Mouse (Mus musculus) hindbrain, embryonic 13.5 days (tissue): ENCODE data around the gene Meox1. TPM values are rescaled to one million over a fixed set of nuclear protein-coding genes. Genes with fewer than 3 reads are reported as not detected.

ENCODE experiments used
- ATAC-seq: fragments of 200-750 bp; cut with Nextera tagmentation; 2 replicates; pipeline ENCODE4 v1.8.0; 2017; ENCODE audit warnings: moderate TSS enrichment; ENCODE audit not compliant: low FRiP score
- H3K27ac ChIP-seq: fragments of 300-500 bp; sonication (generic); 2 replicates; pipeline ENCODE4 v1.5.1; 2015; ENCODE audit warnings: inconsistent platforms, mild to moderate bottlenecking, moderate library complexity
- H3K27me3 ChIP-seq: fragments of 300-500 bp; sonication (generic); 2 replicates; pipeline ENCODE4 v1.6.1; 2015; ENCODE audit warnings: mild to moderate bottlenecking, inconsistent platforms
- H3K36me3 ChIP-seq: fragments of 300-500 bp; sonication (generic); 2 replicates; pipeline ENCODE4 v1.6.1; 2015; ENCODE audit warnings: mild to moderate bottlenecking, inconsistent platforms
- H3K4me1 ChIP-seq: fragments of 300-500 bp; sonication (generic); replicated peaks from 2 replicates; pipeline ENCODE4 v1.6.1; 2015; ENCODE audit warnings: inconsistent platforms
- H3K4me2 ChIP-seq: fragments of 300-500 bp; sonication (generic); 2 replicates; pipeline ENCODE4 v1.6.1; 2015; ENCODE audit warnings: inconsistent platforms, mild to moderate bottlenecking, moderate library complexity
- H3K4me3 ChIP-seq: fragments of 300-500 bp; sonication (generic); 2 replicates; pipeline ENCODE4 v1.5.1; 2015; ENCODE audit warnings: mild to moderate bottlenecking, inconsistent platforms
- H3K9ac ChIP-seq: fragments of 300-500 bp; sonication (generic); 2 replicates; pipeline ENCODE4 v1.6.1; 2015; ENCODE audit warnings: mild to moderate bottlenecking, inconsistent platforms
- H3K9me3 ChIP-seq: fragments of 300-500 bp; sonication (generic); 2 replicates; pipeline ENCODE4 v1.6.1; 2016; ENCODE audit warnings: inconsistent platforms
- WGBS: fragments of 180-500 bp; shearing (Covaris S2); methylation state at CpG from one replicate; pipeline ENCODE4 v1.1.7; 2015; 5-methylcytosine and 5-hydroxymethylcytosine counted together
- polyA plus RNA-seq: library from polyadenylated mRNA; unstranded; fragments of >200 nt; fragmentation: Nextera tagmentation; extraction: Ambion mirVana; gene quantifications from 2 replicates; pipeline ENCODE4 v1.2.1, GENCODE M21; 2015

Meox1 gene
- polyA plus RNA-seq, 1 experiment from 2014 or later = 0.43 TPM

DNA sequence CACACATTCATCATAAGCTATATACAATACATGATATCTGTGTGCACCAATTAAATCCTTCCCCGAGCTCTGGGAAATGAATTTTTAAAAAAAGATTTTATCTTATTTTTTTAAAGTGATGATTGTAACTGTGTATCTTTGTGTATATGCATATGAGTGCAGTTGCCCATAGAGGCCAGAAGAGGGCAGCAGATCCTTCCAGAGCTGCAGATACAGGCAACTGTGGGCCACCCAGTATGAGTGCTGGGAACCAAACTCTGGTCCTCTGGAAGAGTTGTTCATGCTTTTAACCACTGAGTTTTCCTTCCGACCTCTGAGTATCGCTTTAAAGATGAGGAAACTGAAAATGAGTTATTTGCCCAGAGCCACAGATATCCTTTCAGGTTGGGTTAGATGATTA is 53.8 kb downstream of the Meox1 start:
- no peak for ATAC-seq
- peaks cover 6% of the 10 kb centered on the region for H3K9me3 ChIP-seq
- H3K27me3 ChIP-seq = no peaks in the 10 kb centered on the region
- H3K36me3 ChIP-seq = no peaks in the 10 kb centered on the region
- no peak overlapping the region for H3K9ac ChIP-seq
- H3K27ac ChIP-seq = no peak overlapping the region
- no peak overlapping the region for H3K4me2 ChIP-seq
- no peak overlapping the region for H3K4me3 ChIP-seq
- H3K4me1 ChIP-seq = no peaks in the 10 kb centered on the region
- WGBS = 96% methylated on average over 3 of the region's 3 CpGs

GRCm38 (mm10) chr11:101839426-101839825 is 54.7 kb downstream of the Meox1 start:
- H3K4me1 ChIP-seq = no peaks in the 10 kb centered on the region
- H3K9ac ChIP-seq = no peak overlapping the region
- H3K9me3 ChIP-seq = peaks cover 6% of the 10 kb centered on the region
- H3K36me3 ChIP-seq = no peaks in the 10 kb centered on the region
- H3K4me2 ChIP-seq = no peak overlapping the region
- no peak for ATAC-seq
- WGBS = 81% methylated on average over 5 of the region's 8 CpGs
- no peaks in the 10 kb centered on the region for H3K27me3 ChIP-seq
- H3K4me3 ChIP-seq = no peak overlapping the region
- no peak overlapping the region for H3K27ac ChIP-seq

- ATAC-seq = 0 out of 2 replicates have a peak, but pooled peaks have one; percentile 49
- WGBS = 52% methylated on average over 7 of the region's 7 CpGs
- Histone ChIP-seq H3K27me3 (no peaks in the 10 kb centered on the region), H3K4me1 (peaks cover 22% of the 10 kb centered on the region), H3K4me2 (no peak overlapping the region), H3K36me3 (no peaks in the 10 kb centered on the region), H3K9me3 (no peaks in the 10 kb centered on the region), H3K4me3 (no peak overlapping the region), H3K27ac (peak overlapping the region; percentile 55), H3K9ac (no peak overlapping the region)
These were observed 62.2 kb downstream of the Meox1 start for GRCm38 (mm10) chr11:101832001-101832400.

GRCm38 (mm10) chr11:101830616-101831015 is 63.6 kb downstream of the Meox1 start:
- WGBS = 70% methylated on average over 8 of the region's 8 CpGs
- Histone ChIP-seq H3K27ac (no peak overlapping the region), H3K9me3 (no peaks in the 10 kb centered on the region), H3K36me3 (no peaks in the 10 kb centered on the region), H3K4me3 (no peak overlapping the region), H3K4me1 (peaks cover 22% of the 10 kb centered on the region), H3K4me2 (no peak overlapping the region), H3K27me3 (no peaks in the 10 kb centered on the region), H3K9ac (no peak overlapping the region)
- ATAC-seq = no peak

GRCm38 (mm10) chr11:101830112-101830511 is 64.1 kb downstream of the Meox1 start:
- Histone ChIP-seq H3K4me2 (no peak overlapping the region), H3K27me3 (no peaks in the 10 kb centered on the region), H3K27ac (no peak overlapping the region), H3K4me1 (peaks cover 22% of the 10 kb centered on the region), H3K9me3 (no peaks in the 10 kb centered on the region), H3K36me3 (no peaks in the 10 kb centered on the region), H3K9ac (peak overlapping the region; percentile 49; the same call in 1 of the 2 replicates), H3K4me3 (no peak overlapping the region)
- WGBS = 25% methylated on average over 10 of the region's 10 CpGs
- ATAC-seq = no peak

GRCm38 (mm10) chr11:101828718-101829117 is 65.5 kb downstream of the Meox1 start:
- 93% methylated on average over 4 of the region's 4 CpGs for WGBS
- ATAC-seq = no peak
- no peak overlapping the region for H3K9ac ChIP-seq
- 0 out of 2 replicates have a peak, but pooled peaks cover 1% of the 10 kb centered on the region for H3K27me3 ChIP-seq
- no peaks in the 10 kb centered on the region for H3K9me3 ChIP-seq
- H3K27ac ChIP-seq = no peak overlapping the region
- H3K36me3 ChIP-seq = no peaks in the 10 kb centered on the region
- no peak overlapping the region for H3K4me3 ChIP-seq
- H3K4me2 ChIP-seq = no peak overlapping the region
- H3K4me1 ChIP-seq = peaks cover 22% of the 10 kb centered on the region

Other genes starting within 250 kb of the Meox1 start
- 8.0 and 10.7 TPM in 2 replicates for gene Arl4d, start 228.8 kb downstream of the Meox1 start, polyA plus RNA-seq
- 35.1 and 39.7 TPM in 2 replicates for gene Dhx8, start 161.5 kb downstream of the Meox1 start, polyA plus RNA-seq
- gene Etv4, start 109.0 kb downstream of the Meox1 start, polyA plus RNA-seq = 4.5 and 6.4 TPM in 2 replicates
- gene Sost, start 72.6 kb upstream of the Meox1 start, polyA plus RNA-seq = 0.42 TPM in 1 of 2 replicates, not detected in the other
- not detected in 2 replicates for gene Cfap97d1, start 89.9 kb upstream of the Meox1 start, polyA plus RNA-seq
- 15.4 and 16.0 TPM in 2 replicates for gene Dusp3, start 92.6 kb upstream of the Meox1 start, polyA plus RNA-seq
- 43.5 and 45.9 TPM in 2 replicates for gene Mpp3, start 134.1 kb upstream of the Meox1 start, polyA plus RNA-seq
- gene Cd300lg, start 147.1 kb upstream of the Meox1 start, polyA plus RNA-seq = 0.38 and 0.53 TPM in 2 replicates
- 24.1 and 24.9 TPM in 2 replicates for gene Mpp2, start 194.1 kb upstream of the Meox1 start, polyA plus RNA-seq
- not detected in 2 replicates for gene Ppy, start 206.9 kb upstream of the Meox1 start, polyA plus RNA-seq
- 3.3 and 7.5 TPM in 2 replicates for gene Pyy, start 213.5 kb upstream of the Meox1 start, polyA plus RNA-seq